Mouse (Mus musculus) right cerebral cortex, postnatal 14 days (tissue): Measurements from ENCODE around the gene Elp6.

Experiments
- DNase-seq: peaks from one replicate; pipeline ENCODE4 v3.0.0; 2022

Elp6 gene

GRCm38 (mm10) chr9:110366746-110367145, 61.8 kb downstream of the Elp6 start:
- no peak for DNase-seq

GRCm38 (mm10) chr9:110369860-110370259, 64.9 kb downstream of the Elp6 start:
- DNase-seq: no peak
